Mouse (Mus musculus): ENCODE data around the gene Ccm2.

DNA sequence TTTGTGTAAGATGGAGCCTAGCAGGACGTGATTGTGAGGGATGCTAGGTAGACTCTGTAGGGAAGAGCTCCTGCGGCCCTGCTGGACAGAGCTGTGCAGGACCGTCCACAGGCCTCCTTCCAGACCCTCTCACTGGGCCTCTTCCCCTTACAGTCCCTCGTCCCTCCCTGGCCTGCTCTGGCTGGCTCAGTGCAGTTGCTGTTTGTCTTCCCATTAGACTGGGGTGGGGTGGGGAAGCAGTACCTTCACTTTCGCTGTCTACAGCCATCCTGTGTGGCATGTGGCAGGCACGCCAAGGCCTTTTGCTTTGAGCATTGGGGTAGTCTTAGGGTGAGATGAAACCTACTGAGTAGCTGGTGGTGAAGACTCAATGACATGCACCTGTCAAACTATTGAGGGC, 15.7 kb downstream of the Ccm2 start:
- TF ChIP-seq CTCF (IDR thresholded peaks at IDR 0.05; ENCODE audit: insufficient read depth, low read length) (no peak), POLR2A (IDR thresholded peaks at IDR 0.05; ENCODE audit: borderline replicate concordance, extremely low read depth, low read depth, low read length) (no peak)

All from lung, adult 2 months (tissue).